15 mouse cellular contexts compared by ENCODE assay signal in genomic region chr10:13384866-13385265, GRCm38 (mm10).
"Had no signal": no experiment of that assay in that cellular context is flagged by ENCODE, and none has a peak within 500 bp of the region (broad histone marks: within the 10 kb centered on the region; RNA-seq: fewer than 3 reads in every experiment).

No protein-coding gene starts in this region.

- H3K27me3 ChIP-seq: limb, embryonic 15.5 days; liver, embryonic 12.5 days; neural tube, embryonic 12.5 days had no signal

- DNase-seq: kidney, postnatal 36 days; layer of hippocampus, adult 9-11 months; layer of hippocampus, postnatal 36 days; left cerebral cortex, postnatal 4 days; lung, embryonic 14.5 days; lung, postnatal 10 days; lung, postnatal 4 days; midbrain, embryonic 14.5 days had no signal

- H3K4me3 ChIP-seq: limb, embryonic 15.5 days; liver, embryonic 12.5 days; midbrain, embryonic 10.5 days; myocyte; neural tube, embryonic 12.5 days had no signal

- H3K36me3 ChIP-seq: limb, embryonic 15.5 days; liver, embryonic 12.5 days; midbrain, embryonic 10.5 days; neural tube, embryonic 12.5 days had no signal

- H3K9me3 ChIP-seq: limb, embryonic 15.5 days; liver, embryonic 12.5 days; midbrain, embryonic 10.5 days; neural tube, embryonic 12.5 days had no signal

- ATAC-seq: intestine, postnatal 0 days; liver, embryonic 12.5 days had no signal

- H3K27ac ChIP-seq: kidney, postnatal 0 days; limb, embryonic 15.5 days; liver, embryonic 12.5 days; midbrain, embryonic 10.5 days; neural tube, embryonic 12.5 days had no signal
